Mouse (Mus musculus) ES-E14 (cell line): ENCODE data around the gene Trpv4. TPM values are rescaled to one million over a fixed set of nuclear protein-coding genes. Genes with fewer than 3 reads are reported as not detected.

Experiments
- DNase-seq: peaks from one replicate; pipeline ENCODE4 v3.0.0-alpha.2; 2013; ENCODE audit warnings: low read depth, low spot score
- H3K27ac ChIP-seq: 2 replicates; pipeline ENCODE4 v1.5.1; 2012; ENCODE audit warnings: low read depth, mild to moderate bottlenecking, low read length, moderate library complexity, mixed read lengths; ENCODE audit not compliant: poor library complexity, insufficient read depth, severe bottlenecking
- H3K36me3 ChIP-seq: 2 replicates; pipeline ENCODE4 v1.6.1; 2012; ENCODE audit warnings: mild to moderate bottlenecking, low read length, moderate library complexity, mixed read lengths; ENCODE audit not compliant: control insufficient read depth, poor library complexity, insufficient read depth, severe bottlenecking
- H3K4me1 ChIP-seq, 2 experiments: fragments of 150-350 bp in 1 of 2; sonication (generic) in 1 of 2; 2 replicates each; pipeline ENCODE4 v1.6.1; 2012; ENCODE audit warnings: low read length in 2 of 2, mild to moderate bottlenecking in 1 of 2, mixed read lengths in 1 of 2; ENCODE audit not compliant: control insufficient read depth in 2 of 2, insufficient read depth in 2 of 2, poor library complexity in 1 of 2
- H3K4me3 ChIP-seq, 2 experiments: fragments of 150-350 bp in 1 of 2; sonication (generic) in 1 of 2; 2 replicates each; pipeline ENCODE4 v1.5.1; 2012; ENCODE audit warnings: low read length in 2 of 2, low read depth in 1 of 2, mild to moderate bottlenecking in 1 of 2, mixed read lengths in 1 of 2; ENCODE audit not compliant: insufficient read depth in 1 of 2, poor library complexity in 1 of 2, severe bottlenecking in 1 of 2
- H3K9ac ChIP-seq: 2 replicates; pipeline ENCODE4 v1.6.1; 2012; ENCODE audit warnings: low read depth, mild to moderate bottlenecking, low read length, mixed read lengths; ENCODE audit not compliant: poor library complexity, insufficient read depth, severe bottlenecking
- H3K9me3 ChIP-seq: fragments of 150-350 bp; sonication (generic); 2 replicates; pipeline ENCODE4 v1.6.1; 2012; ENCODE audit warnings: low read depth, mild to moderate bottlenecking, low read length; ENCODE audit not compliant: control insufficient read depth, insufficient read depth
- CHD2 ChIP-seq: IDR thresholded peaks from 2 replicates; pipeline ENCODE4 v1.6.1; 2014; ENCODE audit warnings: mild to moderate bottlenecking, low read depth, low read length, inconsistent platforms
- HCFC1 ChIP-seq: IDR thresholded peaks from 2 replicates; pipeline ENCODE4 v1.6.1; 2012; ENCODE audit warnings: low read length, inconsistent platforms, borderline replicate concordance; ENCODE audit not compliant: insufficient read depth
- MAFK ChIP-seq: IDR thresholded peaks from 2 replicates; pipeline ENCODE4 v1.6.1; 2014; ENCODE audit warnings: mild to moderate bottlenecking, low read depth, low read length, inconsistent platforms; ENCODE audit not compliant: insufficient read depth
- ZC3H11A ChIP-seq: IDR thresholded peaks from 2 replicates; pipeline ENCODE4 v1.6.1; 2012; ENCODE audit warnings: low read depth, mild to moderate bottlenecking, inconsistent platforms, low read length, borderline replicate concordance
- ZNF384 ChIP-seq: IDR thresholded peaks from 2 replicates; pipeline ENCODE4 v1.6.1; 2012; ENCODE audit warnings: low read depth, low read length, inconsistent platforms
- in situ Hi-C, 2 experiments: fragments of 600-800 bp; cut with MboI; formaldehyde crosslinking; loops; one replicate each; pipeline ENCODE4 v1.15.1; 2025; ENCODE audit warnings: low sequenced_read_pairs in 2 of 2, inconsistent platforms in 1 of 2; ENCODE audit not compliant: unreplicated experiment in 2 of 2
- total RNA-seq: library from RNA; depleted of rRNA; stranded (reverse); fragments of 300-350 nt; gene quantifications from 2 replicates; pipeline ENCODE4 v1.2.3, GENCODE M21; 2012

Trpv4 gene
- total RNA-seq, 1 experiment: 1.4 TPM

DNA sequence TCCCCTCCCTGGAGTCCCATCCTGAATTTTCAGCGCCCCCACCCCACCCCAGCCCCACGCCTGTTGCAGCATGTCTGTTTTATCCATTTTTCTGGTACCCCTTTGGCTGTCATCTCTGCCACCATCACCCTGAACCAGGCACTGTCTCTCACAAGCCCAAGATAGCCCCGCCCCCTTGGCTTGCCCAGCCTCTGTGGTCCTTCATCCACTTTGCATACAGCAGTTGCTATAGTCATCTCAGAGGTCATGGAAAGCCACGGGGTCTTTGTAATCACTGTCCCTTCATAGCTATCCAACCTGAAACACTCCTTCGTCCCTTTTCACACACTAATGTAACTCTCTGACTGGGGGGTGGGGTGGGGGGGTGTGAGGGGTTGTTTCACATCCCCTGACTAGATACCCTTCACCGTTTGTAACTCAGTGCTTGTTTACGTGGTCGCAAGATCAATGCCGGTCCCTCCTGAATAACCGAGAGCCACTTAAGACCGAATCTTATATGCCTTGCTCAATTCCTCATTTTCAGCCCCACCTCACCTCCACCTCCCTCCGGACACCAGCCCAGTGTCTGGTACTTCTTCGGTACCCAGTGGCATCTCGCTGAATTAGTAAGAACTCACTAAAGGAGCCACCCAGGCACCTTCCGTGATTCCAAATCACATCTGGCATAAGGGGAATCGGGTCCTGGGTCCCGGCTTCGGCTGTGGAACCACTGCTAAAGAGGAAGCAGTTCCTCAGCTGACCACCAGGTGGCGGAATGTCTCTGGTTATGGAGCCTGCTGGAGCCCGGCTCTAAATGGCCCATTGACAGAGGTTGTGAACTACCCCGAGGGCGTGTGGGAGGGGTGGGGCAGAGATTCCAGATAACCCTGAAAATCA is 19.2 kb downstream of the Trpv4 start:
- H3K4me3 ChIP-seq: no peak overlapping the region
- H3K4me1 ChIP-seq: peaks cover 0 to 12% of the 10 kb centered on the region in 2 experiments; a peak in 2 of 4 replicates
- in situ Hi-C loops: no loop called here
- H3K36me3 ChIP-seq: no peaks in the 10 kb centered on the region
- DNase-seq: peak; percentile 96
- TF ChIP-seq HCFC1: no peak
- no peak for TF ChIP-seq ZNF384
- TF ChIP-seq ZC3H11A: peak; percentile 48; the same call in 1 of the 2 replicates
- no peak for TF ChIP-seq CHD2
- no peak overlapping the region for H3K9ac ChIP-seq
- H3K9me3 ChIP-seq: no peaks in the 10 kb centered on the region
- no peak overlapping the region for H3K27ac ChIP-seq

DNA sequence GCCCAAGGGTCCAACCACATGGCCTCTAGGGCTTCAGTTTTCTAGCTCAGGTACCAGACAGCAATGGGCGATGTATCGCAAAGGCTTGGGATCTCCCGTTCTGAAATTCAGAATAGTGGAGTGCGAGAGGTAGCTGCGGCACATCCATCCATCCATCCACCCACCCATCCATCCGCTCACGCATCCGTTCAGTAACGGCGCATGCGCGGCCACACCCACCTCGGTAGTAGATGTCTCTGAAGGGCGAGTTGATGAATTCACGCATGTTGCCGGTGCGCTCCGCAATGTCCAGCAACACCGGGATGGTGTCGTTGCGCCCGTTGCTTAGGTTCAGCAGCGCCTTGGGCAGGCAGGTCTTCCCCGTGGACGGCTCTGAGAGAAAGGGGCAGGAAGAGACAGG is 22.1 kb downstream of the Trpv4 start:
- no peak for DNase-seq
- no peak for TF ChIP-seq CHD2
- no peak for TF ChIP-seq MAFK
- no peak for TF ChIP-seq HCFC1
- TF ChIP-seq ZC3H11A: no peak
- no peak for TF ChIP-seq ZNF384
- Histone ChIP-seq H3K9ac (no peak overlapping the region), H3K27ac (no peak overlapping the region), H3K4me3 (peak overlapping the region; percentile 17 to 47; a peak in 2 of 4 replicates), H3K36me3 (no peaks in the 10 kb centered on the region), H3K9me3 (no peaks in the 10 kb centered on the region), H3K4me1 (peaks cover 0 to 12% of the 10 kb centered on the region in 2 experiments; a peak in 2 of 4 replicates)
- in situ Hi-C loops: no loop called here

DNA sequence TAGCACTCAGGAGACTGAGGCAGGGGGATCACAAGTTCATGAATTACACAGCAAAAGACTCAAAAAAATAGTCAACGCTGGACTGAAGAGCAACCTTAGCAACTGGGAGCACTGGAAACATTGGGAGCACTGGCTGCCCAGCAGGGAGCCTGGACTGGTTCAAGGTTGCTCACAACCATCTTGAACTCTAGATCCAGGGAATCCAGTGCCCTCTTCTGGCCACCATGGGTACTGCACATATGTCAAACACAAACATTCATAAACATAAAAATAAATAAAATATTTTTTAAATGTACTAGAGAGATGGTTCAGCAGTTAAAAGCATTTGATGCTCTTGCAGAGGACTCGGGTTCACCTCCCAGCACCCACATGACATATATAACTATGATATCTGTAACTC is 26.9 kb downstream of the Trpv4 start:
- Histone ChIP-seq H3K27ac (no peak overlapping the region), H3K9ac (no peak overlapping the region), H3K4me1 (peaks cover 0 to 8% of the 10 kb centered on the region in 2 experiments; a peak in 1 of 4 replicates), H3K4me3 (no peak overlapping the region), H3K36me3 (no peaks in the 10 kb centered on the region), H3K9me3 (no peaks in the 10 kb centered on the region)
- DNase-seq: peak; percentile 46
- TF ChIP-seq HCFC1: no peak
- no peak for TF ChIP-seq CHD2
- TF ChIP-seq ZNF384: no peak
- TF ChIP-seq ZC3H11A: no peak
- TF ChIP-seq MAFK: no peak
- in situ Hi-C loops: no loop called here

DNA sequence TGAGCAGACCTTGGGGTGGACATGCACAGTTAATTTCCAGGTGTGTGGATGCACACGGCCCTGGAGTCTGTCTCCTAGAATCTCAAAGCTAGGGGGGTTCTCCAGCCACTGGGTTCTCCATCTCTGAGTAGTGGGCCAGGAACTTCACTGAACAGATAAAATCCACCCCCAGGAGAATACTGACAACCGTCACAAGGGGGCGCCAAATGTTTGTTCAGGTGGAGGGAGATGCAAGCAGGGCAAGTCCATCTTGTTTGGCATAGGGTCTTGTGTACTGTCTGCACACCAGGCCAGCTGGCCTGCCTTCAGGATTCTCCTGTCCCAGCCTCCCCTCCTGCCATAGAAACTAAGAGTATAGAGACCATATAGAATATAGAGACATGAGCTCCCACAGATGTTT is 32.6 kb downstream of the Trpv4 start:
- in situ Hi-C loops: no loop called here
- H3K4me1 ChIP-seq: no peaks in the 10 kb centered on the region
- DNase-seq: peak; percentile 77
- H3K9me3 ChIP-seq: no peaks in the 10 kb centered on the region
- no peak overlapping the region for H3K9ac ChIP-seq
- no peaks in the 10 kb centered on the region for H3K36me3 ChIP-seq
- TF ChIP-seq ZNF384 (no peak), CHD2 (no peak), ZC3H11A (no peak), HCFC1 (no peak), MAFK (no peak)
- no peak overlapping the region for H3K4me3 ChIP-seq
- no peak overlapping the region for H3K27ac ChIP-seq
